Mouse (Mus musculus): ENCODE measurements around the gene Efemp1.

Efemp1 gene

DNA sequence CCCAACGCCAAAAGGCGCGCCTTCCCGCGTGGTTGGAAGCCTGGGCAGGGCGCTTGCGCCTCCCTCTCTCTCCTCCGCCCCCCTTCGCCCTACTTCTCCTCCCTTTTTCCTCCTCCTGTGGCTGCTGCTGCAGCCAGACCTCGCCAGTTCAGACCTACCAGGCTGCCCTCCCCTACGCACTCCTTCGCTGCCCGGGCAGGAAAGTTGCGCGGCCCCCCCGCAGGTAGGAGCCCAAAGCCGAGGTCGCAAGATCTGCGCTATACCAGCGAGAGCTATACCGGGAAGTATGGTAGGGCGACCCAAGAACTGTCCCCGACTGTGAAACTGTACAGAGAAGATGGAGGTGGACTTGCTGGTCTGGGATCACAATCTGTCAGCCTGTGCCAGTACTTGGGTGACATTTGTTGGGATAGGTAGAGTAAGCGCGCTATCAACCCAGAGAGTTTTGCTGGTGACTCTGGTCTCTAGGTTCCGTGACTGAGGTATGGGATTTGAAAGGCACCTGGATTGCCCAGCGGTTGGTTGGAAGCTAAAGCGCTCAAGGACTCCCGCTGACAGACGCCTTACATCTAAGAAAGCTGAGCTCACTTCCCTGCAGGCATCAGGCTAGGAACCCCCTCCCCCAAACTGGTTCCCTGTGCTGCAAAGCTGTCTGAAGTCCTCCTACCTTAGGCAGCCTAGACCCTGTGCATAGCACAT is at the start of gene Efemp1:
TSS of gene Efemp1 (plus strand) at position 103 of the 699 bp plus-strand sequence.
- DNase-seq (ENCODE audit: low read depth, low spot score), result no peak

- DNase-seq (ENCODE audit: low read depth, low spot score), result no peak
Observed at GRCm38 (mm10) chr11:28808685-28809084, 44.3 kb upstream of the Efemp1 start.

DNA sequence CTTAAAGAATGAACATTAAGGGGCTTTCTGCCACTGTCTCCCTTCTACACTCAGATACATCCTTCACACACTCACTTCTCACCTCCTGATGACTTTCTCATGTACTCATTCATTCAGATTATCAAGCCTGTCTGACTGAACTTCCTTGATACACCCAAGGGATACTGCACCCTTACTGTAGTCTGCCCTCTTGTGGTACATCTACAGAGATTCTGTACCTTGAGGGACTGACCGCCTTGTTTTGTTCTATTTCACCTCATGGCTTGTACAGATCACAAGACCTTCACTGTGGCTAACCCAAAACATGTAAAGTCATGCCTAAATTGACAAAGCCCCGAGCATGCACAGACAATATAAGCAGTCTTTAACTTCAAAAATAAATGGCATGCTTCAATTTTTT is 41.1 kb upstream of the Efemp1 start:
- no peak for DNase-seq (ENCODE audit: low read depth, low spot score)

- DNase-seq (ENCODE audit: low read depth, low spot score), result no peak
Observed at GRCm38 (mm10) chr11:28812564-28812963, 40.4 kb upstream of the Efemp1 start.

GRCm38 (mm10) chr11:28817405-28817804 is 35.6 kb upstream of the Efemp1 start:
- DNase-seq (ENCODE audit: low read depth, low spot score), result no peak

- DNase-seq (ENCODE audit: low read depth, low spot score), result no peak
Observed at GRCm38 (mm10) chr11:28826950-28827349, 26.1 kb upstream of the Efemp1 start.

GRCm38 (mm10) chr11:28833809-28834208 is 19.2 kb upstream of the Efemp1 start:
- DNase-seq (ENCODE audit: low read depth, low spot score), result no peak

- DNase-seq (ENCODE audit: low read depth, low spot score), result no peak
Observed at GRCm38 (mm10) chr11:28835141-28835540, 17.9 kb upstream of the Efemp1 start.

- no peak for DNase-seq (ENCODE audit: low read depth, low spot score)
Observed at GRCm38 (mm10) chr11:28849841-28850240, 3.2 kb upstream of the Efemp1 start.

- DNase-seq (ENCODE audit: low read depth, low spot score), result no peak
Observed at GRCm38 (mm10) chr11:28851645-28852044, 1.4 kb upstream of the Efemp1 start.

GRCm38 (mm10) chr11:28852361-28852919 is 564 bp upstream of the Efemp1 start:
- DNase-seq (ENCODE audit: low read depth, low spot score), result no peak

DNA sequence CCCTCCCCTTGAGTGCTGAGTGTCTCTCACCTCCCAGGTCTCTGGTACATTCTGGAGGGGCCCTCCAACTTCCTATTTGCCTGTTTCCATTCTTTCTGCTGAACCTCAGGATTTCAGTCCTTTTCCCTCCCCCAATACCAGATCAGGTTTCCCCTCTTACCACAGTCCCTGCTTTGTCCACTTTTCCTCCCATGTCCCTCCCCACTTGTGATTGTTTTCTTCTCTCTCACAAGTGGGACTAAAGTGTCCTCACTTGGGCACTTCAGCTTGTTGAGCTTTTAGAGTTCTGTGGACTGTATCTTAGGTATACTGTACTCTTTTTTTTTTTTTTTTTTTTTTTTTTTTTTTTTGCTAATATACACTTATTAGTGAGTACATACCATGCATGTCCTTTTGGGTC is 6.1 kb downstream of the Efemp1 start:
- DNase-seq (ENCODE audit: low read depth, low spot score), result no peak

GRCm38 (mm10) chr11:28869129-28869528 is 16.1 kb downstream of the Efemp1 start:
- DNase-seq (ENCODE audit: low read depth, low spot score), result no peak

- DNase-seq (ENCODE audit: low read depth, low spot score), result no peak
Observed at GRCm38 (mm10) chr11:28881381-28881976, 28.5 kb downstream of the Efemp1 start.

GRCm38 (mm10) chr11:28883106-28883505 is 30.1 kb downstream of the Efemp1 start:
- no peak for DNase-seq (ENCODE audit: low read depth, low spot score)

- DNase-seq (ENCODE audit: low read depth, low spot score), result no peak
Observed at GRCm38 (mm10) chr11:28889538-28889937, 36.5 kb downstream of the Efemp1 start.

GRCm38 (mm10) chr11:28891515-28891914 is 38.5 kb downstream of the Efemp1 start:
- no peak for DNase-seq (ENCODE audit: low read depth, low spot score)

- no peak for DNase-seq (ENCODE audit: low read depth, low spot score)
Observed at GRCm38 (mm10) chr11:28899420-28899819, 46.4 kb downstream of the Efemp1 start.

DNA sequence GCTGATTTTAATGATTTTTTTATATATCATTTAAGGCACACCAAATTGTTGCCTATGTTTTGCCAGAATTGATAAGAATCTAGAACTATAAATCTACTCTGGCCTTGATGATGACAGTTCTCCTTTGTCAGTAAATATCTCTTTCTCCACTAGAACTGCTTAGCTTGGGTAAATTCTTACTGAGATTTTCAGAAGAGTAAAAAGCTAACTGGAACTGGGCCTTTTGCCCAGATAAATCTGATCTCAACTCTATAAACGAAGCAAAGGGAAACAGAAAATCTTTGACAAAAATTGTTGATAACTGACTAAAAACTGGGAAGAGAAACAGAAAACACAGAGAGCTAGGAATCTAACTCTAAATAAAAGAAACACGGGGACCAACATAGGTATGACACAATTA is 51.6 kb downstream of the Efemp1 start:
- no peak for DNase-seq (ENCODE audit: low read depth, low spot score)

GRCm38 (mm10) chr11:28906288-28906687 is 53.3 kb downstream of the Efemp1 start:
- DNase-seq (ENCODE audit: low read depth, low spot score), result no peak

GRCm38 (mm10) chr11:28908908-28909545 is 56.0 kb downstream of the Efemp1 start:
- DNase-seq (ENCODE audit: low read depth, low spot score), result no peak

- DNase-seq (ENCODE audit: low read depth, low spot score), result no peak
Observed at GRCm38 (mm10) chr11:28912469-28913138, 59.6 kb downstream of the Efemp1 start.
